Mouse (Mus musculus): ENCODE results near the gene Vmn2r25. TPM values are rescaled to one million over a fixed set of nuclear protein-coding genes. Genes with fewer than 3 reads are reported as not detected.
"Not testable (repeated sequence)": the region's sequence is repeated elsewhere in the genome, so short reads cannot be mapped to it uniquely, and the experiment has no call there.

Vmn2r25 gene
- polyA plus RNA-seq (2015; fragmentation: Nextera tagmentation; extraction: Ambion mirVana), result not detected in 2 replicates

GRCm38 (mm10) chr6:123853363-123853762 is at the start of gene Vmn2r25:
Vmn2r25 (minus strand) TSS chr6:123853463.
- H3K4me3 ChIP-seq (ENCODE audit: low read depth, low read length); ATAC-seq; H3K9me3 ChIP-seq (ENCODE audit: control insufficient read depth); H3K9ac ChIP-seq (ENCODE audit: low read depth, low read length); H3K27me3 ChIP-seq (replicated peaks; ENCODE audit: control insufficient read depth, insufficient read depth, low read length); H3K27ac ChIP-seq (ENCODE audit: low read depth, low read length); H3K4me2 ChIP-seq (replicated peaks; ENCODE audit: low read depth); H3K36me3 ChIP-seq (ENCODE audit: control insufficient read depth, insufficient read depth); H3K4me1 ChIP-seq (replicated peaks; ENCODE audit: control insufficient read depth, insufficient read depth, low read length): not testable (repeated sequence)
- 60% methylated on average over 2 of the region's 2 CpGs for WGBS

- Histone ChIP-seq H3K4me3 (ENCODE audit: low read depth, low read length) (no peak overlapping the region), H3K4me1 (replicated peaks; ENCODE audit: control insufficient read depth, insufficient read depth, low read length) (no peaks in the 10 kb centered on the region), H3K4me2 (replicated peaks; ENCODE audit: low read depth) (no peak overlapping the region), H3K36me3 (ENCODE audit: control insufficient read depth, insufficient read depth) (no peaks in the 10 kb centered on the region), H3K27me3 (replicated peaks; ENCODE audit: control insufficient read depth, insufficient read depth, low read length) (no peaks in the 10 kb centered on the region), H3K27ac (ENCODE audit: low read depth, low read length) (no peak overlapping the region), H3K9ac (ENCODE audit: low read depth, low read length) (no peak overlapping the region), H3K9me3 (ENCODE audit: control insufficient read depth) (no peaks in the 10 kb centered on the region)
- ATAC-seq, result no peak
- WGBS, result 72% methylated on average over 8 of the region's 8 CpGs
- TF ChIP-seq CTCF (IDR thresholded peaks at IDR 0.05; ENCODE audit: low read depth), result no peak
Measured at GRCm38 (mm10) chr6:123819951-123820350, 33.3 kb downstream of the Vmn2r25 start.

GRCm38 (mm10) chr6:123810291-123810690 is 43.0 kb downstream of the Vmn2r25 start:
- not testable (repeated sequence) for H3K4me1 ChIP-seq (replicated peaks; ENCODE audit: control insufficient read depth, insufficient read depth, low read length); H3K27me3 ChIP-seq (replicated peaks; ENCODE audit: control insufficient read depth, insufficient read depth, low read length); H3K9me3 ChIP-seq (ENCODE audit: control insufficient read depth); H3K9ac ChIP-seq (ENCODE audit: low read depth, low read length); ATAC-seq; H3K36me3 ChIP-seq (ENCODE audit: control insufficient read depth, insufficient read depth); H3K4me3 ChIP-seq (ENCODE audit: low read depth, low read length); H3K4me2 ChIP-seq (replicated peaks; ENCODE audit: low read depth); H3K27ac ChIP-seq (ENCODE audit: low read depth, low read length)

GRCm38 (mm10) chr6:123793746-123794145 is 59.5 kb downstream of the Vmn2r25 start:
- H3K4me1 ChIP-seq (replicated peaks; ENCODE audit: control insufficient read depth, insufficient read depth, low read length), result no peaks in the 10 kb centered on the region
- H3K27ac ChIP-seq (ENCODE audit: low read depth, low read length), result no peak overlapping the region
- 35% methylated on average over 9 of the region's 9 CpGs for WGBS
- no peak overlapping the region for H3K4me2 ChIP-seq (replicated peaks; ENCODE audit: low read depth)
- no peaks in the 10 kb centered on the region for H3K9me3 ChIP-seq (ENCODE audit: control insufficient read depth)
- ATAC-seq, result no peak
- H3K27me3 ChIP-seq (replicated peaks; ENCODE audit: control insufficient read depth, insufficient read depth, low read length), result no peaks in the 10 kb centered on the region
- H3K36me3 ChIP-seq (ENCODE audit: control insufficient read depth, insufficient read depth), result no peaks in the 10 kb centered on the region
- H3K9ac ChIP-seq (ENCODE audit: low read depth, low read length), result no peak overlapping the region
- no peak for TF ChIP-seq CTCF (IDR thresholded peaks at IDR 0.05; ENCODE audit: low read depth)
- no peak overlapping the region for H3K4me3 ChIP-seq (ENCODE audit: low read depth, low read length)

- ATAC-seq, result no peak
- Histone ChIP-seq H3K27me3 (replicated peaks; ENCODE audit: control insufficient read depth, insufficient read depth, low read length) (no peaks in the 10 kb centered on the region), H3K9me3 (ENCODE audit: control insufficient read depth) (no peaks in the 10 kb centered on the region), H3K4me2 (replicated peaks; ENCODE audit: low read depth) (no peak overlapping the region), H3K4me1 (replicated peaks; ENCODE audit: control insufficient read depth, insufficient read depth, low read length) (no peaks in the 10 kb centered on the region), H3K4me3 (ENCODE audit: low read depth, low read length) (no peak overlapping the region), H3K36me3 (ENCODE audit: control insufficient read depth, insufficient read depth) (no peaks in the 10 kb centered on the region), H3K27ac (ENCODE audit: low read depth, low read length) (no peak overlapping the region), H3K9ac (ENCODE audit: low read depth, low read length) (no peak overlapping the region)
- WGBS, result 65% methylated on average over 2 of the region's 2 CpGs
- no peak for TF ChIP-seq CTCF (IDR thresholded peaks at IDR 0.05; ENCODE audit: low read depth)
Measured at GRCm38 (mm10) chr6:123784857-123785256, 68.4 kb downstream of the Vmn2r25 start.

- Histone ChIP-seq H3K36me3 (ENCODE audit: control insufficient read depth, insufficient read depth) (no peaks in the 10 kb centered on the region), H3K4me2 (replicated peaks; ENCODE audit: low read depth) (no peak within 1 kb of the TSS), H3K4me3 (ENCODE audit: low read depth, low read length) (no peak within 1 kb of the TSS), H3K4me1 (replicated peaks; ENCODE audit: control insufficient read depth, insufficient read depth, low read length) (no peaks in the 10 kb centered on the region), H3K27me3 (replicated peaks; ENCODE audit: control insufficient read depth, insufficient read depth, low read length) (no peaks in the 10 kb centered on the region), H3K9me3 (ENCODE audit: control insufficient read depth) (no peaks in the 10 kb centered on the region), H3K9ac (ENCODE audit: low read depth, low read length) (no peak within 1 kb of the TSS), H3K27ac (ENCODE audit: low read depth, low read length) (no peak within 1 kb of the TSS)
- 50% methylated on average over 1 of the region's 1 CpGs for WGBS
- no peak for TF ChIP-seq CTCF (IDR thresholded peaks at IDR 0.05; ENCODE audit: low read depth)
- no peak for ATAC-seq
Measured at GRCm38 (mm10) chr6:123778579-123778978, 74.7 kb downstream of the Vmn2r25 start, which contains the start of gene Vmn2r24. Vmn2r24 (plus strand) TSS chr6:123778879.

Other genes starting within 250 kb of the Vmn2r25 start
- not detected in 2 replicates for gene Vmn2r22, start 202.7 kb downstream of the Vmn2r25 start, polyA plus RNA-seq (2015; fragmentation: Nextera tagmentation; extraction: Ambion mirVana)
- not detected in 2 replicates for gene Vmn2r23, start 150.8 kb downstream of the Vmn2r25 start, polyA plus RNA-seq (2015; fragmentation: Nextera tagmentation; extraction: Ambion mirVana)
- gene Vmn2r24, start 74.6 kb downstream of the Vmn2r25 start, polyA plus RNA-seq (2015; fragmentation: Nextera tagmentation; extraction: Ambion mirVana), result not detected in 2 replicates
- gene Vmn2r26, start 171.1 kb upstream of the Vmn2r25 start, polyA plus RNA-seq (2015; fragmentation: Nextera tagmentation; extraction: Ambion mirVana), result not detected in 2 replicates

All from intestine, postnatal 0 days (tissue).